Mouse (Mus musculus) neutrophil, adult 65 days (primary cell): ENCODE data around the gene 4930432K21Rik. TPM values are rescaled to one million over a fixed set of nuclear protein-coding genes. Genes with fewer than 3 reads are reported as not detected.

ENCODE experiments used
- total RNA-seq: library from RNA; stranded (reverse); gene quantifications from 2 replicates; pipeline ENCODE4 v1.2.4, GENCODE M21; 2023

The 4930432K21Rik gene
- 0.28 TPM in 1 of 2 replicates, not detected in the other for total RNA-seq

GRCm38 (mm10) chr8:84147769-84148530 lies at the start of gene 4930432K21Rik, which contains the start of gene Cc2d1a:
4930432K21Rik (plus strand) TSS chr8:84148025.
Cc2d1a (minus strand) TSS chr8:84147936.

GRCm38 (mm10) chr8:84104697-84105609 lies 42.9 kb upstream of the 4930432K21Rik start, which contains the start of gene Dcaf15:
Dcaf15 (minus strand) TSS chr8:84104768.

GRCm38 (mm10) chr8:84125656-84126055 lies 22.2 kb upstream of the 4930432K21Rik start, which contains the start of gene Podnl1:
Podnl1 (plus strand) TSS chr8:84125989.

DNA sequence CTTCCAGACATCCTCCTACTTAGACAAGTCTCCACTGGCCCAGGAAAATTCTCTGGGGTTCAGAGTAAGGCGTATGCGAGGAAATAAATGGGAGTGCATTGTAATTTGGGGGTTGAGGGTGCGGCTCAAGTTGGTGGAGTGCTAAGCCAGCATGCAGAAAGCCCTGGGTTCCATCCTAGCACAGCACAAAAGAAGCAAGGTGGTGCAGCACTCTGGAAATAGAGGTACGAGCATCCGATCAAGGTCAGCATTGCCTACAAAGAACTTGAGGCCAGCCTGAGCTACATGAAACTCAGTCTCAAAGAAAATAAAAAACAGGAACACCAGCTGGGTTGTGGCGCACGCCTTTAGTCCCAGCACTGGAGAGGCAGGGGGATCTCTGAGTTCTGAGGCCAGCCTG lies 37.3 kb downstream of the 4930432K21Rik start, which contains the start of gene Nanos3:
Nanos3 (minus strand) TSS at position 101 of the 400 bp plus-strand sequence.

Other genes with a start within 250 kb of the 4930432K21Rik start
- gene Adgrl1, start 247.9 kb upstream of the 4930432K21Rik start, total RNA-seq = 1.8 and 2.1 TPM in 2 replicates
- gene Gm10644, start 192.8 kb upstream of the 4930432K21Rik start, total RNA-seq = 0.16 TPM in 1 of 2 replicates, not detected in the other
- 39.2 and 41.4 TPM in 2 replicates for gene Asf1b, start 192.5 kb upstream of the 4930432K21Rik start, total RNA-seq
- 29.2 and 30.6 TPM in 2 replicates for gene Prkaca, start 175.0 kb upstream of the 4930432K21Rik start, total RNA-seq
- 28.4 and 32.0 TPM in 2 replicates for gene Samd1, start 150.4 kb upstream of the 4930432K21Rik start, total RNA-seq
- not detected in 2 replicates for gene 1700067K01Rik, start 146.5 kb upstream of the 4930432K21Rik start, total RNA-seq
- gene 2210011C24Rik, start 135.9 kb upstream of the 4930432K21Rik start, total RNA-seq = not detected in 2 replicates
- gene Palm3, start 126.6 kb upstream of the 4930432K21Rik start, total RNA-seq = 0.16 TPM in 1 of 2 replicates, not detected in the other
- gene Il27ra, start 105.4 kb upstream of the 4930432K21Rik start, total RNA-seq = 0.77 and 1.6 TPM in 2 replicates
- not detected in 2 replicates for gene Rln3, start 103.0 kb upstream of the 4930432K21Rik start, total RNA-seq
- 2.9 and 3.0 TPM in 2 replicates for gene Gm10643, start 82.9 kb upstream of the 4930432K21Rik start, total RNA-seq
- gene Rfx1, start 81.2 kb upstream of the 4930432K21Rik start, total RNA-seq = 61.0 and 67.9 TPM in 2 replicates
- 24.7 and 26.8 TPM in 2 replicates for gene Dcaf15, start 43.3 kb upstream of the 4930432K21Rik start, total RNA-seq
- 0.28 TPM in 1 of 2 replicates, not detected in the other for gene Podnl1, start 22.0 kb upstream of the 4930432K21Rik start, total RNA-seq
- gene Cc2d1a, start 89 bp upstream of the 4930432K21Rik start, total RNA-seq = 14.9 and 20.3 TPM in 2 replicates
- not detected in 2 replicates for gene Nanos3, start 37.2 kb downstream of the 4930432K21Rik start, total RNA-seq
- gene Zswim4, start 89.0 kb downstream of the 4930432K21Rik start, total RNA-seq = 85.3 and 107 TPM in 2 replicates
- 179 and 201 TPM in 2 replicates for gene D8Ertd738e, start 101.7 kb downstream of the 4930432K21Rik start, total RNA-seq
- gene Mri1, start 109.3 kb downstream of the 4930432K21Rik start, total RNA-seq = 5.9 and 6.8 TPM in 2 replicates
- gene Ccdc130, start 122.4 kb downstream of the 4930432K21Rik start, total RNA-seq = 13.1 and 14.1 TPM in 2 replicates
- 0.07 and 0.41 TPM in 2 replicates for gene Cacna1a, start 240.4 kb downstream of the 4930432K21Rik start, total RNA-seq